Mouse (Mus musculus): Measurements from ENCODE around the gene Pmpca.

DNA sequence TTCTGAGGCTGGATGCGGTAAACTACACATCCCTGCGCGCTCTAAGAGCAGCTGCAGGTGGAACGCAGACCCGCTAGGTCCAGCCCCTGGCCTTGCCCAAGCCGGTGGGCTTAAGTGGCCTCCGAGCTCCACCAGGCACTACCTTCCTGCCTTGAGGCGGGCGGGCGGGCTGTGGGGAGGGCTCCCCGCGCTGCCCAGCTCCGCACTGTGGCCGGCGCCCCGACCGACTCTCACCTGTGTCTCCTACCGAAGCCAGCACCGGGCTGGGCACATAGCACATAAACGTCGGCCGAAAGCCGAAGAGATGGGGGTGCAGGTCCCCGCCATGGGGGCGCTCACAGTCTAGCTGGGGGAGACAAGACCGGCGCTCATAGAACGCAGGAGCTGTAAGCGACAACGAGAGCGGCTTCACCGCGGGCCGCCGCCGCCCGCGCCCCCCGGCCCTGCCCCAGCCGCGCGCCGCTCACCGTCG lies 421 bp upstream of the Pmpca start:
- no peak for TF ChIP-seq EP300 (optimal IDR thresholded peaks at IDR 0.05)
- no peak for TF ChIP-seq CTCF (IDR thresholded peaks at IDR 0.05; ENCODE audit: low read depth)

Measured in stomach, postnatal 0 days (tissue).